Mouse (Mus musculus) neural tube, embryonic 11.5 days (tissue): ENCODE results near the gene Armc7. TPM values are rescaled to one million over a fixed set of nuclear protein-coding genes. Genes with fewer than 3 reads are reported as not detected.

Source experiments
- ATAC-seq: fragments of 200-750 bp; cut with Nextera tagmentation; 2 replicates; pipeline ENCODE4 v1.8.0; 2017; ENCODE audit warnings: moderate number of reproducible peaks, mild to moderate bottlenecking, moderate TSS enrichment, moderate library complexity; ENCODE audit not compliant: insufficient read depth, low FRiP score, low TSS enrichment
- DNase-seq: peaks from one replicate; pipeline ENCODE4 v3.0.0-alpha.2; 2015; ENCODE audit warnings: low spot score
- H3K27ac ChIP-seq: fragments of 300-500 bp; sonication (generic); 2 replicates; pipeline ENCODE4 v1.5.1; 2014; ENCODE audit warnings: low read depth, mild to moderate bottlenecking, low read length
- H3K27me3 ChIP-seq: fragments of 300-500 bp; sonication (generic); 2 replicates; pipeline ENCODE4 v1.6.1; 2014; ENCODE audit warnings: mild to moderate bottlenecking, low read length, mixed read lengths; ENCODE audit not compliant: control insufficient read depth, insufficient read depth
- H3K36me3 ChIP-seq: fragments of 300-500 bp; sonication (generic); 2 replicates; pipeline ENCODE4 v1.6.1; 2014; ENCODE audit warnings: mild to moderate bottlenecking, low read length, moderate library complexity, mixed read lengths; ENCODE audit not compliant: control insufficient read depth, insufficient read depth
- H3K4me1 ChIP-seq: fragments of 300-500 bp; sonication (generic); 2 replicates; pipeline ENCODE4 v1.6.1; 2014; ENCODE audit warnings: low read length, mixed read lengths; ENCODE audit not compliant: control insufficient read depth, insufficient read depth
- H3K4me2 ChIP-seq: fragments of 300-500 bp; sonication (generic); 2 replicates; pipeline ENCODE4 v1.6.1; 2014; ENCODE audit warnings: low read depth, mild to moderate bottlenecking, moderate library complexity
- H3K4me3 ChIP-seq: fragments of 300-500 bp; sonication (generic); 2 replicates; pipeline ENCODE4 v1.5.1; 2014; ENCODE audit warnings: low read depth, low read length
- H3K9ac ChIP-seq: fragments of 300-500 bp; sonication (generic); 2 replicates; pipeline ENCODE4 v1.6.1; 2014; ENCODE audit warnings: mild to moderate bottlenecking, low read length
- H3K9me3 ChIP-seq: fragments of 300-500 bp; sonication (generic); 2 replicates; pipeline ENCODE4 v1.6.1; 2016; ENCODE audit warnings: low read length; ENCODE audit not compliant: control insufficient read depth
- whole genome bisulfite sequencing: fragments of 180-500 bp; shearing (Covaris S2); extraction: QIAGEN DNeasy Blood & Tissue Kit; methylation state at CpG from one replicate; pipeline ENCODE4 v1.1.7; 2014; 5-methylcytosine and 5-hydroxymethylcytosine counted together
- polyA plus RNA-seq: library from polyadenylated mRNA; unstranded; fragments of >200 nt; fragmentation: Nextera tagmentation; extraction: Ambion mirVana; gene quantifications from 2 replicates; pipeline ENCODE4 v1.2.1, GENCODE M21; 2014

Gene Armc7
- 7.8 and 8.3 TPM in 2 replicates for polyA plus RNA-seq

- Histone ChIP-seq H3K27ac (peak within 1 kb of the TSS; percentile 70), H3K9me3 (no peaks in the 10 kb centered on the region), H3K4me1 (peaks cover 18% of the 10 kb centered on the region), H3K9ac (peak within 1 kb of the TSS; percentile 71), H3K27me3 (no peaks in the 10 kb centered on the region), H3K4me3 (peak within 1 kb of the TSS; percentile 86), H3K4me2 (peak within 1 kb of the TSS; percentile 93), H3K36me3 (no peaks in the 10 kb centered on the region)
- peak; percentile 92 for ATAC-seq
- WGBS = 2% methylated on average over 26 of the region's 26 CpGs
- DNase-seq = peak; percentile 96
Measured at GRCm38 (mm10) chr11:115475025-115475757, at the start of gene Armc7. Gene Armc7, plus strand, starts transcription at chr11:115475667.

- Histone ChIP-seq H3K4me1 (0 out of 2 replicates have a peak, but pooled peaks cover 6% of the 10 kb centered on the region), H3K36me3 (peaks cover 8% of the 10 kb centered on the region), H3K9ac (no peak overlapping the region), H3K4me3 (no peak overlapping the region), H3K27ac (no peak overlapping the region), H3K4me2 (no peak overlapping the region), H3K9me3 (no peaks in the 10 kb centered on the region), H3K27me3 (no peaks in the 10 kb centered on the region)
- 87% methylated on average over 6 of the region's 6 CpGs for WGBS
- DNase-seq = no peak
- ATAC-seq = no peak
Measured at GRCm38 (mm10) chr11:115425671-115426070, 49.8 kb upstream of the Armc7 start.

GRCm38 (mm10) chr11:115427482-115428331, 47.8 kb upstream of the Armc7 start:
- H3K27ac ChIP-seq = peak overlapping the region; percentile 2
- no peaks in the 10 kb centered on the region for H3K4me1 ChIP-seq
- no peaks in the 10 kb centered on the region for H3K27me3 ChIP-seq
- H3K4me2 ChIP-seq = no peak overlapping the region
- H3K9ac ChIP-seq = peak overlapping the region; percentile 9; the same call in 1 of the 2 replicates
- peak; percentile 84 for DNase-seq
- H3K9me3 ChIP-seq = no peaks in the 10 kb centered on the region
- peak; percentile 38; the same call in 1 of the 2 replicates for ATAC-seq
- WGBS = 34% methylated on average over 20 of the region's 20 CpGs
- peaks cover 8% of the 10 kb centered on the region for H3K36me3 ChIP-seq
- no peak overlapping the region for H3K4me3 ChIP-seq

GRCm38 (mm10) chr11:115429307-115429706, 46.2 kb upstream of the Armc7 start:
- no peaks in the 10 kb centered on the region for H3K4me1 ChIP-seq
- no peaks in the 10 kb centered on the region for H3K27me3 ChIP-seq
- no peak overlapping the region for H3K9ac ChIP-seq
- no peak for DNase-seq
- H3K27ac ChIP-seq = no peak overlapping the region
- H3K4me3 ChIP-seq = no peak overlapping the region
- peaks cover 8% of the 10 kb centered on the region for H3K36me3 ChIP-seq
- H3K9me3 ChIP-seq = no peaks in the 10 kb centered on the region
- H3K4me2 ChIP-seq = no peak overlapping the region
- 91% methylated on average over 7 of the region's 7 CpGs for WGBS
- ATAC-seq = no peak

GRCm38 (mm10) chr11:115430561-115430960, 44.9 kb upstream of the Armc7 start:
- Histone ChIP-seq H3K4me3 (no peak overlapping the region), H3K27me3 (no peaks in the 10 kb centered on the region), H3K9ac (no peak overlapping the region), H3K27ac (no peak overlapping the region), H3K4me1 (no peaks in the 10 kb centered on the region; the same call in 1 of the 2 replicates), H3K4me2 (no peak overlapping the region), H3K9me3 (no peaks in the 10 kb centered on the region), H3K36me3 (peaks cover 8% of the 10 kb centered on the region)
- DNase-seq = no peak
- no peak for ATAC-seq
- WGBS = 96% methylated on average over 6 of the region's 6 CpGs

GRCm38 (mm10) chr11:115432814-115433213, 42.7 kb upstream of the Armc7 start:
- no peak overlapping the region for H3K27ac ChIP-seq
- no peaks in the 10 kb centered on the region for H3K27me3 ChIP-seq
- no peak overlapping the region for H3K9ac ChIP-seq
- ATAC-seq (no peak), DNase-seq (no peak)
- H3K4me3 ChIP-seq = no peak overlapping the region
- WGBS = 90% methylated on average over 4 of the region's 4 CpGs
- H3K4me1 ChIP-seq = no peaks in the 10 kb centered on the region; the same call in 1 of the 2 replicates
- H3K9me3 ChIP-seq = no peaks in the 10 kb centered on the region
- H3K4me2 ChIP-seq = no peak overlapping the region
- peaks cover 8% of the 10 kb centered on the region for H3K36me3 ChIP-seq

- Histone ChIP-seq H3K4me2 (no peak overlapping the region), H3K9ac (no peak overlapping the region), H3K36me3 (peaks cover 8% of the 10 kb centered on the region), H3K9me3 (no peaks in the 10 kb centered on the region), H3K27me3 (no peaks in the 10 kb centered on the region), H3K4me3 (no peak overlapping the region), H3K4me1 (no peaks in the 10 kb centered on the region; the same call in 1 of the 2 replicates), H3K27ac (no peak overlapping the region)
- WGBS = 81% methylated on average over 6 of the region's 6 CpGs
- DNase-seq (no peak), ATAC-seq (no peak)
Measured at GRCm38 (mm10) chr11:115433342-115433741, 42.1 kb upstream of the Armc7 start.

- no peak overlapping the region for H3K27ac ChIP-seq
- ATAC-seq = no peak
Measured at GRCm38 (mm10) chr11:115435596-115436337, 39.7 kb upstream of the Armc7 start.

More at GRCm38 (mm10) chr11:115435596-115436337, 39.7 kb upstream of the Armc7 start:
- Histone ChIP-seq H3K27me3 (no peaks in the 10 kb centered on the region), H3K9me3 (no peaks in the 10 kb centered on the region), H3K4me1 (no peaks in the 10 kb centered on the region; the same call in 1 of the 2 replicates), H3K4me3 (peak overlapping the region; percentile 16), H3K36me3 (no peaks in the 10 kb centered on the region; the same call in none of the 2 replicates), H3K9ac (peak overlapping the region; percentile 44), H3K4me2 (peak overlapping the region; percentile 43)
- peak; percentile 55 for DNase-seq
- 5% methylated on average over 31 of the region's 31 CpGs for WGBS
